Mouse (Mus musculus): ENCODE measurements around the gene Fkbp2.
"Not testable (repeated sequence)": the region's sequence is repeated elsewhere in the genome, so short reads cannot be mapped to it uniquely, and the experiment has no call there.

The Fkbp2 gene

GRCm38 (mm10) chr19:6991166-6991565 lies 10.9 kb upstream of the Fkbp2 start:
- DNase-seq (ENCODE audit: low read depth, low spot score), result not testable (repeated sequence)

DNA sequence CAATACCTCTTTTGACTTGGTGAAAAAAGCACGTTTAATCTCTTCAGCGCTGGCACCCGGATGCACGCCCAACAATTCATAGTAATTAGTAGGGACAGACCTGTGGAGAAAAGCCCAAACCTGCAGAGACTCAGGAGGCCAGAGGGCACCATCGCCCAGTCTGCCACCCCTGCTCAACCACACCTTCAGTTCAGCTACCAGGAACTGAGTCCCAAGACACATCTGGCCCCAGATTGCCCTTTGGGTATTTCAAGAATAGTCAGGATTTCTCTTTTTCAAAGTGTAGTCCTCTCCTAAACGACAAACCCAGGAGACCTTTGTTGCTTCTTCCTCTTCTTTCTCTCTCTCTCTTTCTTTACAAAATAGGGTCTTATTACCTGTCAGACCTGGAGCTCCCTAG lies 10.4 kb upstream of the Fkbp2 start:
- DNase-seq (ENCODE audit: low read depth, low spot score), result no peak

- DNase-seq (ENCODE audit: low read depth, low spot score), result no peak
These were observed 8.9 kb upstream of the Fkbp2 start for GRCm38 (mm10) chr19:6989251-6989650.

DNA sequence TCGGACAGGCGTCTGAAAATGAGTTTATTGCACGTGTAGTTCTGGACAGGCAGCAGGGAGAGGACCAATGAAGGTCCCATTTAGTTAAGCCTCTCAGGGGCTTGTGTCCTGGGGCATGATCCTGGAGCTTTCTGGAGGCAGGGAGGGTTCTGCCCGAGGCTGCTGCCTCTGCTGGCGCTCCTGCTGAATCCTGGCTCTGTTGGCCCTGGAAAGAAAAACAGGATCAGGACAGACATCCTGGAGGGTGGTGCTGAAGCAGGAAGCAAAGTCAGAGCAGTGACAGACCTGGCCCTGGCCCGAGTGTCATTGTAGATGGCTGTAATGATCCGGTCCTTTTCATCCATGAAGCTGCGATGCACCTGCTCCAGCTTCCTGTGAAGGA lies 7.6 kb upstream of the Fkbp2 start:
- peak; percentile 53 for DNase-seq (ENCODE audit: low read depth, low spot score)

- DNase-seq (ENCODE audit: low read depth, low spot score), result peak; percentile 45
These were observed 7.0 kb upstream of the Fkbp2 start, which contains the start of gene Vegfb for GRCm38 (mm10) chr19:6987061-6987903. TSS of gene Vegfb (minus strand) at chr19:6987651.

GRCm38 (mm10) chr19:6985951-6986708 lies 5.8 kb upstream of the Fkbp2 start:
- DNase-seq (ENCODE audit: low read depth, low spot score), result no peak

DNA sequence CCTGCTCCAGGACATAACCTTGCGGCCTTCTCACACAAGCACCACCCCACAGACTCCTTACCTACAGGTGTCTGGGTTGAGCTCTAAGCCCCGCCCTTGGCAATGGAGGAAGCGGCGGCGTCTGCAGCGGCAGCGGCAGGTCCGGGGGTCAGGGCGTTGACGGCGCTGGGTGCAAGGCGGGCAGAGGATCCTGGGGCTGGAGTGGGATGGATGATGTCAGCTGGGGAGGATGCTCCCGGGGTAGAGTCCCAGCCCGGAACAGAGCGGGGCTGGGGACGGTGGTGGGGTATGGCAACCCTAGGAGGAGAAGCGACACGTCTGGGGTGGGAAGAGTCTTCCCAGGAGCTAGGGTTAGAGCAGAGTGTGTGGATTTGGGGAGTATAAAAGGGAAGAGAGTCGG lies 5.0 kb upstream of the Fkbp2 start:
- peak; percentile 40 for DNase-seq (ENCODE audit: low read depth, low spot score)

DNA sequence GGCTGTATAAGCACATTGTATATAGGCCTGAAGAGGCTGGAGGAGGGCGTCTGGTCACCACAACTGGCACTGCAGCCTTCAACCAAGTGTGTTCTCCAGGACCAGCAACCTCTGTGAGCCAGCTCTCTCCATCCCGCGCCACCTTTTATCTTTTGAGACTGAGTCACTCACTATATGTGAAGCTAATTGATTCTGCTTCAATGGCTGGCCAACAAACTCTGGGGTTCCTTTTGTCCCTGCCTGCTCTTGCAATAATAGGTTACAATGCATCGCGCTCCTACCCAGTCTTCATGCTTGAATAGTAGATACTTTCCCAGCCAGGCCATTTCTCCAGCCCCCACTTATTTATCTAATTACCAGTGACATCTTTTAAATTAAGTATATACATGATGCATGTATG lies 3.3 kb upstream of the Fkbp2 start:
- no peak for DNase-seq (ENCODE audit: low read depth, low spot score)

- no peak for DNase-seq (ENCODE audit: low read depth, low spot score)
These were observed 1.2 kb upstream of the Fkbp2 start for GRCm38 (mm10) chr19:6981465-6981864.

DNA sequence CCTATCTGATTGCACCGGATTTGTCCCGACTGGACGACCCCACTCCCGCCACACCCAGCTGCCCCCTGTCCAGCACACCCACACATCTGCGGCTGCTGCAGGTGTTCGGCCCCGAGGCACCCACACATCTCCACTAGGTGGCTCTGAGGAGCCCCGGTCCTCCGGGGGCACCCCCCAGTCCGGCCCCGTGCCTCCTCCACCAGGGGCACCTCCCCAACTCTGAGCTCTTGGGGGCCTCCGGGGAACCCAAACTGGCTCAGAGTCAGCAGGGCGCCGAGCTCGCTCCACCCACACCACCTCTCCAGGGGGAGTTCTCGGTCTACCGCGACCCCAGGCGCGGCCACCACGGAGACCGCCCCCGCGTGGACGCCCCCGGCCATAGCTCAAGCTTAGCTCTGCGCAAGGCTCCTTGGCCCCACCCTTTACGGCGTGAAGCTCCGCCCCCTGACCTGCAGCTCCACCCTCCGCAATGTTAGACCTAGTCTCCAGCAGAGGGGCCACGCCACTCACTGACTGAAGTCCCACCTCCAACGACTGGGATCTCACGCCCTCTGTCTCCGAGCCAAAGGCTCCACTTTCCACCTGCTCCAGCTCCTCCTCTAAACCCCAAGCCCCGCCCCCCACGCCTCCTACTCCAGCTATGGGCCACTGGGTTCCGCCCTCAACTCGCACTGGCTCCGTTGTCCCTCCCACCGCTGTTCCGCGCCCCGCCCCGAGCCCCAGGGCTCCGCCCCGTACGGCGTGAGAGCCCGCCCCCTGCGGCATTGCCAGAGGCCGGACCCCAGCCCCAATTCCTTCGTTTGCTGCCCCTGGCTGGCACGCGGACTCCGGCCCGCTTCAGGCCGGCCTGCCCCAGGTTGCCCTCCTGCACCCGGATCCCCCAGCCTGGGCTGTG lies 568 bp downstream of the Fkbp2 start:
- peak; percentile 99 for DNase-seq (ENCODE audit: low read depth, low spot score)

GRCm38 (mm10) chr19:6979001-6979479 lies 1.3 kb downstream of the Fkbp2 start:
- DNase-seq (ENCODE audit: low read depth, low spot score), result peak; percentile 65

DNA sequence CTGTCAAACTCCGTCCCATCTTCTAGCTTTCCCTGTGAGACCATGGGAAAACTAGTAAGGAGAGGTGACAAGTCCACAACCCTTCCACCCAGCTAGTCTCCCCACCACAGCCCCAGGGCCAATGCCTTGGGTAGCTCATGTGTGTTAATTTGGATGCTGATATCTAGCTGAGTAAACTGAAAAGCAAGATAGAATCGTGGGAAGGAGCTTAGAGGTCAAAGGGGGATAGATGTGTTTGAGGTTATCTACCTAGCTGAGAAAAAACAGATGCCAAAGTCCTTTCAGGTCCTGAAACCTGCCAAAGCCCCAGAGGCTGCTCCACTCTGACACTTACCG lies 1.7 kb downstream of the Fkbp2 start:
- no peak for DNase-seq (ENCODE audit: low read depth, low spot score)

- no peak for DNase-seq (ENCODE audit: low read depth, low spot score)
These were observed 2.3 kb downstream of the Fkbp2 start for GRCm38 (mm10) chr19:6977759-6978638.

GRCm38 (mm10) chr19:6975537-6976521 lies 4.5 kb downstream of the Fkbp2 start, which contains the start of gene Plcb3:
TSS of gene Plcb3 (minus strand) at chr19:6976470.
- peak; percentile 54 for DNase-seq (ENCODE audit: low read depth, low spot score)

DNA sequence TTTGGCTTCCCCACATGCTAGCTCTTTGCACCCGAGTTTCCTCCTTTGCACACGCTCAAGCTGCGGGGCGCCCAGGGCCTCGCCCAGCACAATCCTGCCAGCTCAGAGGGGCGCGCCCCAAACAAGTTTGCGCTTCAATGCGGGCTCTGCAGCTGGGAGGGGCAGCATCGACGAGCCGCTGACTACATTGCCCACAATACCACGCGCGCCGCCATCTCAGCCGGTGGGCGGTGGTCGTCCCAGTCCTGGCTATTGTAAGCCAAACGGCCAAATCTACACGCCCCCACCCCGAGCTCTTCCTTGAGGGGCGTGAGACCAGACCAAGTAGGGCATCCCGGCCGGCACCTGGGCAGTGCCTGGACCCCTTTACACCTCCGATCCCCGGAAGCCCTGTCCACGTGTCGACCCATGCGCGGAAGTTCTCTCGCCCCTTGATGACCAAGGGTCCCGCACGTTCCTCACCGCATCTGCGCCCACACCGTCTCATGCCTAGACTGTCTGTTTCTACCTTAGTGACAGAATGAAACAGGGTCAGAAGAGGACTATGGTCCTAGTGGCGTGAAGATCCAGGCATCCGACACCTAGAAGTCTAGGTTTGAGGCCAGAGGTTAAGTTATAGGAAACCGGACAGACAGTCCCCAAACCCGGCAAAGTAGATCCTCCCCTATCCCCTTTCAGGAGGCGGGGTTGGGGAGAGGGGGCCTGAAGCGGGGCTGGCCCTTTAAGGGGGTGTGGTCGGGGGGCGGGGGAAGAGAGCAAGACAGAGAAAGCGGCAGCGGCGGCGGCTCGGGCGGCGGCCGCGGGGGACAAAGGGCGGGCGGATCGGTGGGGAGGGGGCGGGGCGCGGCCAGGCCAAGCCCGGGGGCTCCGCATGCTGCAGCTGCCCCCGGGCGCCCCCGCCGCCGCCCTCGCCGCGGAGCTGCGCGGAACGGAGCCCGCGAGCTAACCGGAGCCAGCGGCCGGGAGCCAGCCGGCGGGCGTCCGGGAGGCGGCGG lies 5.8 kb downstream of the Fkbp2 start, which contains the start of gene Ppp1r14b:
Gene Ppp1r14b, plus strand, starts transcription at position 758 of the 995 bp plus-strand sequence.
- peak; percentile 96 for DNase-seq (ENCODE audit: low read depth, low spot score)

DNA sequence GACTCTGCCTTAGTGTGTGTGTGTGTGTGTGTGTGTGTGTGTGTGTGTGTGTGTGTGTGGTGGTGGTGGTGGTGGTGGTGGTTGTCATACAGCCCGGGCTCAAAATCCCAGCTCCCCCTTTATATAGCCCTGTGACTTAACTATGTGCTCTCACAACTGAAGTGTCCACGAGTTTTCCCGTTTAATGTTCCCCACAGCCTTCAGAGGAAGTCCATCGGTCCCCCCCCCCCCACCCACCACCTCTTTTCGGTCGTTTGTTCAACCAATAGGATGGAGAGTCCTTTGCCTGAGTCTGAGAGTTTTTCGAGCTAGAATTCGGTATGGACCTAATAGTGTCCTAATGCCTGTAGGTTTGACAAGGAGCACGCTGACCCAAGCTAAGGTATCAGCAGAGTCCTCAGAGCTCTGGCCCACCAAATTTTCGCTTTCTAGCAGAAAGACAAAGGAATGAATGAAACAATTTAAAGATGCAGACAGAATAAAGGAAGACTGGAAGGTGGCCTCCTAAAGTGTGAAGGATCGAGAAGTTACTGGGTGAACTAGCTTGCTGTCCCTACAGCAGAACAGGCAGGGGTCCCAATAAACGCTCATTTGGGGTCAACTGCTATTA lies 6.6 kb downstream of the Fkbp2 start:
- no peak for DNase-seq (ENCODE audit: low read depth, low spot score)

DNA sequence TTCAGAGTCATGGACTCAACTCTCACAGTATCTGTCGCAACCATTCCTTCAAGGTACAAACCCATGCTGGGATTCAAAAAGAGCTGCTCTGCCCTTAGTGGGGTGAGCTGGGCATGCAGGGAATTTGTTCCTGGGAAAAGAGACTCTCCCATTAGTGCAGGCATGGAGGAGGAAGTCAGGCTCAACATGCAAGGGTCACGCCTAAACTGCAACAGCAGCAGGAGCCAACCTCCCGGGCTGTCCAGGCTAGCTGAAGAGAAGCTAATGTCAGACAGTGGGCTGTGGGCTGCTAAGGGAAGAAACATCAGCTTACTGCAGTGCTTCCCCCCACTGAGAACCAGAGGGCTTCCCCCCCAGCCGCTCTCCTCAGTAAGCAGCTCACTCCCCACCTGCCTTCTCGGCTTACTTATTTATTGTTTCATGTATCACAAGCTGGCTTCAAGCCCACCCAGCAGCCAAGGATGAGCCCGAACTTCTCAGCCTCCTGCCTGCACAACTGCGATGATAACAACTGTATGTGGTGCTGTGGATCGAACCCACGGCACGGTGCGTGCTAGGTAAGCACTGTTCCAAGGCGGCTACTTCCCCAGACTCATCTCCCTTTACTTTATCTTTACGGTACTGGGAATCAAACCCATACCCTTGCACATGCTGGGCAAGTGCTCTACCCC lies 7.9 kb downstream of the Fkbp2 start:
- DNase-seq (ENCODE audit: low read depth, low spot score), result no peak

Measured in R1 (cell line).